Mouse (Mus musculus) ovary, postnatal 36 days (tissue): ENCODE measurements around the gene Krt42.
A peak's percentile ranks its signal among the peaks of the same experiment; 100 is the strongest.
"Not testable (repeated sequence)": the region's sequence is repeated elsewhere in the genome, so short reads cannot be mapped to it uniquely, and the experiment has no call there.

Experiments used
- DNase-seq: peaks from one replicate; pipeline ENCODE4 v3.0.0; 2022; ENCODE audit warnings: low spot score, mixed read lengths

The Krt42 gene

DNA sequence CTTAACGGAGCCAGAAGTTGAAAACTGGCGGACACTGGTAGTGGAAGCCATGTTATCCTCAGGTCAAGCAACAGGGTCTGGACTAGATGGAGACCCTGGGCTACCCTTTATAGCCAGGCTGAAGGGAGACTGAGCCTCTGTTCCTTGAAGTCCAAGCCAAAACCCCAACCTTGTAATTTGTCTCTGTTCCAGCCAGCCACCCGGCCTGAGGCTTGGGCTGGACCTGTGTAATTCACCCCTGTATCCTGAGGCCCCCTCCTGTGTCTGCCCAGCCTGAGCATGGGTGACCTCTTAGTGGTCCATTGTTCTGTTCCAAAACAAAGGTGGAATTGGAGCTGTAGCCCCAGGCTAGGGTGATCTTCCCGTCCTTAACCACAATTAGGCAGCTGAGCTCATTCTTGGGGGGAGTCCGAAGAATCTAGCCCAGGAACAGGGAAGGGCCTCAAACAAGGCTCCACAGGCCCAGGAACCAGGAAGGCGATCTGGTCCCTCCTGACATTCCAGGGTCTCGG is at the start of gene Krt42:
Krt42 (minus strand) TSS at position 51 of the 512 bp plus-strand sequence.
- DNase-seq: no peak

GRCm38 (mm10) chr11:100318529-100319451 is 49.1 kb upstream of the Krt42 start:
- no peak for DNase-seq

DNA sequence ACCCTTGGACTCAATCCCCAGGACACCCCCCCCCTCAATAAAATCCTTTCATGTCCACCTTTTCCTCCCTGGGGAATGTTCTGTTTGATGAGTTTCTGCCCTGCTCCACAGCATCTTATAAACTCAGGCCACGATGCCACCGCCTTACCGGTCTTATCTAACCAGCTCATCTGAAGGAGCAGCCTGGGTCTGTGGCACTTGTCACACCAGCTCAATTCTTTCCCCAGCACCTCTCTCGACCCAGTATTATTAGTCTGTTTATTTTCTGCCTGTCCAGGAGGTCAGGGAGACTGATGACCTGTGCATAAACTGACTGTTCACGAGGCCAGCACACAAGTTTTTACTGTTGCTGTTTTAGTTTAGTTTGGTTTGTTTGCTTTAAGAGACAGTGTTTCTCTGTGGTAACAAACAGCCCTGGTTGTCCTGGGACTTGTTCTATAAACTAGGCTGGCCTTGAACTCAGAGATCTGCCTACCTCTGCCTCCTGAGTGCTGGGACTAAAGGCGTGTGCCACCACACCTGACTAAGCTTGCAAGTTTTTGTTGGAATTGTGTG is 48.2 kb upstream of the Krt42 start:
- DNase-seq: no peak

GRCm38 (mm10) chr11:100315439-100315838 is 45.8 kb upstream of the Krt42 start:
- DNase-seq: no peak

- DNase-seq: no peak
Observed at GRCm38 (mm10) chr11:100313424-100313823, 43.8 kb upstream of the Krt42 start.

DNA sequence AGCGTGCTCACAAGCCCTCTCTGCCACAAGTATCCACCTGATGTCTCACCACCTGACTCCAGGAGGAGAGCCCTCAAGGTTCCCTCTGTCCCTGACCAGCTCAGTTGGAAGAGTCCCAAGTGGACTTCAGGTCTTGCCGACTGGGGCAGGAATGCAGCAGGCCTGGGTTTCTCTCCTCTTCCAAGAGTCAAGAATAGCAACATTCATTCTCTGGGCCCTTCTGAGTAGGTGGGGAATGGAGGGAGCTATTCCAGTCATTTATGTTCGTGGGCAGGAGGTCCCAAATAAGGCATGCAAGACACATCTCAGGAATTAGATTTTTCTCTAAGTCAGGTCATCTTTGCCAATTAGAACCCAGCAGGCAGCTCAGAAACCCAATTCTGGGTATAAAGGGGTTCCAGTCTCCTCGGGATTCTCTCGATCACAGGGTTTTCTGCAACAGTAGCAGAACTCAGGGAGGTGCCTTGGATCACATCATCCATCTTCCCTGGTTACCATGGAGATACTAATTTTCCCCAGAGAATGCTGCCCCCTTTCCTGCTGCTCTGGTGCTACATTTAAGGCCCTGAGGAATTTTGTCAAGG is 42.5 kb upstream of the Krt42 start:
- DNase-seq: no peak

GRCm38 (mm10) chr11:100311656-100312055 is 42.0 kb upstream of the Krt42 start:
- no peak for DNase-seq

DNA sequence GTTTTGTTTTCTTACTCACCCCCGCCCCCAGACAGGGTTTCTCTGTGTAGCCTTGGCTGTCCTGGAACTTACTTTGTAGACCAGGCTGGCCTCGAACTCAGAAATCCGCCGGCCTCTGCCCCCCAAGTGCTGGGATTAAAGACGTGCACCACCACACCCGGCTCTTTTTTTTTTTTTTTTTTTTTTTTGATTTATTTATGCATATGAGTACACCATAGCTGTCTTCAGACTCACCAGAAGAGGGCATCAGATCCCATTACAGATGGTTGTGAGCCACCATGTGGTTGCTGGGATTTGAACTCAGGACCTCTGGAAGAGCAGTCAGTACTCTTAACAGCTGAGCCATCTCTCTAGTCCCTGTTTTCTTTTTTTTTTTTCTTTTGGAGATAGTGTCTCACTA is 39.0 kb upstream of the Krt42 start:
- not testable (repeated sequence) for DNase-seq

DNA sequence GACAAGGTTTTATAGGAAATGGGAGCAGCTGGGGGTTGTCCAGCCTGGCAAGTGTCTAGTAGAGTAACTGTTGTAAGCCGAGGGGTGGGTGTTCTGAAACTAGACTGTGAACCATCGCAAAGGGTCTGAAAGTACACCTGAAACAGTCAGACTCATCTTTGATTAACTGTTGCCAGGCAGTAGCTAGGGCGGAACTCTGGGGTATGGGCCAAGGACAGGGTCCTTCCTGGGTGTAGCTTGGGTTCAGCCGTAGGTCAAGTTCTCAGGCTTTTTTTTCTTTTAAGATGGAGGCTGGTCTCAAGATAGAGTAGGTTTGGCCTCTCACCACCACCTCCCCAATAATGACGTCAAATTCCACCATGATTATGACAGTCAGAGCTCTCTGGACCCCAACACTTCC is 38.2 kb upstream of the Krt42 start:
- DNase-seq: no peak

- no peak for DNase-seq
Observed at GRCm38 (mm10) chr11:100301292-100301691, 31.6 kb upstream of the Krt42 start.

GRCm38 (mm10) chr11:100300293-100300692 is 30.6 kb upstream of the Krt42 start:
- DNase-seq: peak; percentile 48

- peak; percentile 78 for DNase-seq
Observed at GRCm38 (mm10) chr11:100298274-100299036, 28.8 kb upstream of the Krt42 start.

DNA sequence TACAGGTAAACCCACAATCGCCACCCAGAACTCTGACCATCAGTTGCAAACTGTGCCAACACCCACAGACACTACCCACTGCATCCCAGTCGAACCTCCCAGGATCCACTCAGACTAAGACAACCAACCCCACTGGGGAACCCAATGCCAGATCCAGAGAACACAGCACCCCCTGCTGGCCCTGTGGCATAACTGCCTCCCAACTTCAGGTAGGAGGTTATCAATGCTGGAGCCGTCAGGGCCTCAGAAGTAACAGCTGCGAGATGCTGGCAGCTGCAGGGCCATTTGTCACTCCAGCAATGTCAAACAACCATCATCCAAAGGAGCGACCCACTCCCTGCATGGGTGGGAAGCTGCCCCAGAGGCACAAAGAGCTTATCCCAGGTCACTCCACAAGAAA is 28.1 kb upstream of the Krt42 start:
- no peak for DNase-seq

DNA sequence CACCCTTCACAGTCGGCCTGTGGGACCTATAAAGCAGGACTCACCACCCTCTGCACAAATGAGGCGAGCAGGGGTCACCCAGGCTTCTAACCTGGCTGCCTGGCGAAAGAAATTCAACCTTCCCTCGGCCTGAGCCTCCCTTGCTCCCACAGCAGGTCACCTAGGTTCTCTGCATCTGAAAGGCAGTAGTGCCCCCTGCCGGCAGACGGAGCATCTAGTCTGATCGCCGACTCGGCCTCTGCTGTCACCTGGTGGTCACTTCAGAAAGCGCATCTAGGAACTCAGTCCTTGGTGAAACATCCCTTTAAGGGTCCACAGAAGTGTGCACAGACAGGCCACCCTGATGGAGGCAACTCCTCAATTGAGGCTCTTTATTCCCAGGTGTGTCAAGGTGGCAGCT is 25.6 kb upstream of the Krt42 start:
- peak; percentile 81 for DNase-seq

GRCm38 (mm10) chr11:100292884-100293283 is 23.2 kb upstream of the Krt42 start:
- DNase-seq: no peak

- no peak for DNase-seq
Observed at GRCm38 (mm10) chr11:100290235-100290634, 20.6 kb upstream of the Krt42 start.

DNA sequence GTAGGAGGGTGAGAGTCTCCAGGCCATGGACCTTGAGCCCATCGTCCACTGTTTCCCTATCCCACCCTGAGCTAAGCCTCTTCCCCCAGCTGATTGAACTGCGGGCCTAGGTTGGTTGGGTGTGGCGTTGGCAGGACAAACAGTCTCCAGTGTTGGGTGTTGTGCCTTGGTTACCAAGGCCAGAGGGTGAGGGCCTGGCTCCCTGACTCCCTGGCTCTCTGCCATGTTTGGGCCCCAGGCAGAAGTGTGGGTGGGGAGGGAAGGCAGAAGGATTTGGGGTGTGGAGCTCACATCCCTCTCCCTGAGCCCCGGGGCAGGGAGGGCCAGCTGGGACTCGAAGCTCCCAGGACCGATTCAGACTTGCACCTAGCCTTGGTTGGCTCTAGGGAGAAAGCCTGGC is 19.3 kb upstream of the Krt42 start:
- DNase-seq: peak; percentile 70

DNA sequence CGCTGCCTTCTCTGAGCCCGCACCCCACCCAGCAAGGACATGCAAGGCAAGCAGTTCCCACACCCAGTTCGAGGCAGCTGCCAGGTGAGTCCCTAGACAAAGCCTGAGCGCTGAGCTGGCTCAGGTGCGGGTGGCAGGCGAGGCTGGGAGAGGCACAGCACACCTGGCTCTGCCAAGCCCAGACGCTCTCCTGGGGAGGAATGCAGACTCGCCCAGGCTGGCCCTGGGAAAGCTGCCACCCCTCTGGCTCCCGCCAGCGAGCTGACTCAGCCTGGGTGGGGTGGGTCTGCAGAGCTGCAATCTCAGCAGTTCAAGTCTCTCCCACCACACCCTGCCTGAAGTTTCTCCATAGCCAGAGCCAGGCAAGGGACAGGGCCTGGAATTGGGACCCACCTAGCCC is 17.4 kb upstream of the Krt42 start:
- peak; percentile 66 for DNase-seq

GRCm38 (mm10) chr11:100284988-100285387 is 15.3 kb upstream of the Krt42 start:
- DNase-seq: no peak

GRCm38 (mm10) chr11:100282549-100282948 is 12.9 kb upstream of the Krt42 start:
- DNase-seq: peak; percentile 82

DNA sequence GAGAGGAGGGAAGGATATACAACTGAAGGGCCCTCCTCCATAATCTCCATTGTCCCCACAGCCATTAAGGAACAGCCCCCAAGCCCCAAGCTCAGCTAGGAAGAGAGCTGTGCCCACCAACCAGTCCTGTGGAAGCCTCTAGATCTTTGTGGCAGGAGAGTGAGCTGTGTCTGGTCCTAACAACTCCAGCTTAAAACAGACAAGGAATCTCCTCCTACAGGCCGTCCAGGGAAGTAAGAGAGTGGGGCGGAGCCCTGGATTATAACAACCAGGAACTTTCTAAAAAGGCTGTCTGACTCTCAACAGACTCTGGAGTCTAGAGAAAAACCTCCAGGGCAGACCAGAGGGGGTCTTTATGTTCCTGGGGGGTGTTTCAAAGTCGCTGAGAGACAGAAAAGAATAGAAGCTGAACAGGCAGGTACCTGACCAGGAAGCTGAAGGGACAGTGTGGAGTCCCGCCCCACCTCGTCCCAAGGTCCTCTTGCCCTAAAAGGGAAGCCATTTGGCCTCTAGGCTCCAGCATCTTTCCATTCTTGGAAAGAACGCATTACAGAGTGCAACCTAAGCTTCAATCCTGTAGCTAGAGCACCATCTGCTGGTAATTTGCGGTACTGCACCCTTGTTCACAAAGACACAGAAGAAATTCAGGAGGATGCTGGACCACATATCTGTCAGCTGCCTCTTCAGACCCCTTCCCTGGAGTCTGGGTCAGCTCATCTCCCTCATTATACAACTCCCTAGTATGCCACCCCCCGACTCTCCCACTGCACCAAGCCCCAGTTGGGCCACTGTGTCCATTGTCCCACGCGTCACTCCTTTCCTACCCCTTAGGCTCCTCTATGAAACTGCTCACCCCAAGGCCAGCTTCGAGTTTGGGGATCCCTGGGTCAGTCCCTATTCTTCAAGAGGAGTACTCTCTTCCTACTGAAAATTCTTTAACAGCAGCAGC is 12.2 kb upstream of the Krt42 start:
- peak; percentile 52 for DNase-seq
